Mouse (Mus musculus) adipocyte (in vitro differentiated cells): Measurements from ENCODE around the gene Glod4.

Experiments
- DNase-seq: peaks from one replicate; pipeline ENCODE4 v3.0.0-alpha.2; 2016; ENCODE audit warnings: low spot score

The Glod4 gene

DNA sequence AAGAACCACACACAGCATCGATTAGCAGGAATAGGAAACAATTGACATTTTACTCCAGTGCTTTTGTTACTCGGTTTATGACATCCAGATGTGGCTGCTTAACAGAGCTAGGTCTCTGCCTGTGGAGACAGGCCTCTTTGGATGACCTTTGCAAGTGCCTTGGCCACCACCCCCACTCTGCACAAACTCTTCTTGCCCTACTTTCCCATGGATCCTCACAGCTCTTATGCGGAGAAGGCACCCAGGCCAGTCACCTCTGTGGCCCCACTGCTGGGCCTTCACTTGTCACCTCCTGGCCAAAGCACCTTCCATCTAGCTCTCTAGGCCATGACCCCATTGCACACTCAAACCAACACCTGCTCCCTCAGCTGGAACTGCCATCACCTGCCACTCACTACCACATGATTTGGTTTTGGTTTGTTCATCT is 159.6 kb downstream of the Glod4 start:
- peak; percentile 10 for DNase-seq

DNA sequence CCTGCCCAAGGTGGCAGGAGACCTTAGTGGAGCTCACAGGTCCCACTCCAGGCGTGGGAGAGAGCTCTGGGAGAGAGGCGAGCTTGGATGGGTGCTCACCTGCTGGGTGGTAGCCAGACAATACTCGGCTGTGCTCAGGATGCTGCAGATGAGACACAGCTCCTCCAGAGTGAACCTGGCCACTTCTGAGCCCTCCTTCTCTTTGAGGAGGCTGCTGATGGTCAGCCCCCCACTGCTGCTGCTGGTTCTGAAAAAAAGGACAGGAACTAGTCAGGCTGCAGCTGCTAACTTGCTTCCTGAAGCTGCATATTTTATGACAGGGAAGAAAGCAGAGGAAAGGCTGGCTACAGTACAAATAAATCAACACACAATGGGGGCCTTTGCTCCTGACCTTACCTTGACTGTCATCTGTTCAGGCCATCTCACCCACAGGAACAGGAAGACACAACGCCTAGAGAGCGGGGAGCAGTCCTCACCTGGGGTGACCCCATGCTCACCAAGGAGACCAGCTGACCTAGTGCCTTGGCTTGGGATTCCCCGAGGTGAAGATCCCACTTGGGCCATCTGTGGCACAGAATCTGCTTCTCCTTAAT is 162.4 kb downstream of the Glod4 start:
- no peak for DNase-seq

- no peak for DNase-seq
Observed at GRCm38 (mm10) chr11:76080293-76080692, 163.2 kb downstream of the Glod4 start.

- DNase-seq: no peak
Observed at GRCm38 (mm10) chr11:76077341-76077740, 166.2 kb downstream of the Glod4 start.

DNA sequence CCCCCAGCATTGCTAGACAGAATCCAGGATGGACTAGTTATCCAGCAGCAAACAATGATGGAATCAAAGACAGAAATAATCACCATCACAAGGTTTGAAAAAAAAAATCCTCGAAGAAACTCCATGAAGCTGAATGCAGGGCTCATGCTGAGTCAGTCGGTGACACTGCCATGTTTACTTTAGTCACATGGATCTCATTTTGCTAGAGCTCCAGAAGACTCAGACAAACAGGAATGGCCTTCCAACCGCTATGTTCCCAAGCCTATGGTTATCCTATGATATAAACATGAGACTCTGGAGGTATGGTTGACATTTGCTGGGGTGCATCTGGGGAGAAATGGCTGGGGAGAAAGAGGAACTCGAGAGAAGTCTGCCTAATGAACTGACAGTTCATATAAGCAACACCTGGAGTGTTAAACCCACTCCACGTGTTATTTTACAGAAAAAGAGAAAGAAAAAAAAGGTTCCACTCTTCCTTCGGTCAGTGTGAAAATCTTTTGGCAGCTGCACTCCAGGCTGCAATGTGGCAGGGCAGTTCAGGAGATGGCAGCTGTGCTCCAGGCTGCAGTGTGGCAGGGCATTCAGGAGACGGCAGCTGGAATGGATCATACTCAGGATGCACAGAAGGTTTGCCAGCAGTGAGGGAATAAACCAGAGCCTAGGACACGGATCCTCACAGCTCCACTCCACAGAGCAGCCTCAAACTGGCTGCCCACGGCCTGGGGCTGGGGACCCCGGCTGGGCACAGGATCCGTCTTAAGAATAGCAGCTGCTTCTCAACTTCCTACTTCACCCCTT is 169.0 kb downstream of the Glod4 start:
- DNase-seq: no peak
